Mouse (Mus musculus) mature B cell (primary cell): ENCODE measurements around the gene S100a9.

Experiments used
- in situ Hi-C: fragments of 300-500 bp; cut with MboI; formaldehyde crosslinking; loops from 2 replicates; pipeline ENCODE4 v1.14.3; 2019

Gene S100a9

DNA sequence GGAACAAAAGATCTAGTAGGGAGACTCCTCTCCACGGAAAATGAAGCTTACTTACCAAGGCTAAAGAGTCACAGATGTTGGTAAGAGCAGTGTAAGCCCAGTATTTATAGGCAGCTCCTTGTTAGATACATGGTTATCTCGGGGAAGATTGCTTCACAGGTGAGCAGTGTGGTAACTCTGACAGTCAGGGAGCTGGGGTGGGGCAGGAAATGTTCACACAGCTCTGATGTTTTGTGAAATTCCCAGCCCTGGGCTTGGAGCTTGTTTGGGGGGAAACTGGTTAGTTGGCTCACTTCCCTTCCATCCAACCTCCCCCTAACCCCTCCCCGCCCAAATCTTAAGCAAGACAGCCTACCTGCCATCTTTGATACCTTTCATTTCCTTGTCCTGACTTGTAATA, at the start of gene S100a9:
Gene S100a9, minus strand, starts transcription at position 109 of the 400 bp plus-strand sequence.
- in situ Hi-C loops, result no loop called here

DNA sequence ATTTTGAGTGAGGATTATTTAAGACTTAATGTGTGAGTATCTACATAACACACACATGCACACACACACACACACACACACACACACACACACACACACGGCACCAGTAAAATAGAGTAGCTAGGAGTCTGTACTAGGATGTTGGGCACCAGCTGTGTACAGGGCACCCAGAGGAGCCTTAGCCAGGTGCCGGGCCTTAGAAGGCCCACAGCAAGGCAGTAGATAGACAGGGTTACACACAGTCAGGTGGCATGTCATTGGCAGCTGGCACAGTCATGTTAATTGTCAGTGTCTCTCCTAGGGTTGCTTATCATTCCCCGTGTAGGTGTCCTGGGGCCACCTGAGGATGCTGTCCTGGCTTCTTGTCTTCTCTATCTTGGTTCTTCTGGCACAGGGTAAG, 31.1 kb upstream of the S100a9 start, which contains the start of gene Pglyrp4:
Gene Pglyrp4, plus strand, starts transcription at position 301 of the 400 bp plus-strand sequence.
- in situ Hi-C loops, result no loop called here

DNA sequence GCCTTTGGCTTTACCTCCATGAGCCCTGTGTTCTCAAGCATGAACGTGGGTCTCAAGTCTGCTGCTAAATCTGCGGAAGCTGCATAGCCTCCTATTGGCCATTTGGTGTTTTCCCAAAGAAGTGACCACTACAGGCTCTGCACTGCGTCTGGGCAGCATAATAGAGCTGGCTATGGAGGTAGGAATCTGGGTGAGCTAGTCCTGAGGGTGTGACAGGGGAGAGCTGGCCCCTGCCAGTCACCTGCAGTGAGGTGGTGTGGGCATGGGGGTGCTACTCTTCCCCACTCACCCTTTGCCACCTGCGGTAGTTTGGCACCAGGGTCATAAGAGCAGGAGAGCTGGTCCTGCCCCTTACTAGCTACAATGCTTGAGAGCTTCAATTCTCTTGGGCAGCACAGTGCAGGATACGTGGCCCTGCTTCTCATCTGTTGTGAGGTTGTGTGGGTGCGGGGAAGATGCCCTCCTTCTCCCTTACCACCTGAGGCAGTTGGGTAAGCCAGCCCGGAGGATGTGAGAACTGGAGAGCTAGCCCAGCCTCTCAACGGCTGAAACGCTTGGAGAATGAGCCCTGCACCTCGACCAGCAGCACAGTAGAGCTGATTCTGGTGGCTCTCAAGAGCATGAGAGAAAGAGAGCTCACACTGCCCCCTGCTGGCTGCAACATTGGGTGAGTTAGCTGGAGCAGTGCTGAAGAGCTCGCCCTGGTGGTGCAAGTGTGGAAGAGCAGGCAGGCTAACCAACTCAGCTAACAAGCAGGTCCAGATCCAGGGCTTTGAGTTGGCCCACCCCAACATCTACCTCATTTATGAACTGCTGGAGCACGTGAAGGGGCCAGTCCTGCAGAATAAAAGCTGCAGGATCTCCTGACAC, 14.3 kb upstream of the S100a9 start:
- in situ Hi-C loops, result no loop called here

DNA sequence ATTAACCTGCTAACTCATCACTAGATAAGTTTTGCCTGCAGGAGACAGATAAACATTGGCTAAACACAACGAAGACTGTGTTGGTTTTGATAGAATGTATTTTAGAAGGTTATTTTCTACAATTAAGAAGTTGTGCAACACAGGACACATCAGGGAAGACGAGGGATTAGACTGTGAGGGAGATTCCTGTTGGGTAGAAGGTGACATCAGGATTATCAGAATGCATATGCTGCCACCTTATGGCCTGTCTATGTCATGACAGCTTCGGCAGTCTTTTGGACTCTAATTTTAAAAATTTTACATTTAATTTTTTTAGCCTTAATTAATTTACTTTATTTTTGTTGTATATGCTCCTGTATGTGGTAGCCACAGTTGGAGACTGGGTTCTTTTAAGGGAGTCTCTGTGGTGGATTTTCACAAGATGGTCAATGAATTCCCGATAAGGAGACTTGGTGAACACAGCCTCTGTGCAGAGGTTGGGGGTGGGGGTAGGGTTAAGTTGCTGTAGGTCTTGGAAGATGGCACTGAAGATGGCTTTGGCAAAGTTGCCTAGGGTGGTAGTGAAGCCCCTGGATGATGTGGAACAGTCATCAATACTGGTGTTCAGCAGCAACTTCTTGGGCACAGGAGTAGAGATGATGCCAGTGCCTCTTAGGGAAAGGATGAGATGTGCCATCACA, 13.1 kb upstream of the S100a9 start:
- in situ Hi-C loops, result no loop called here

DNA sequence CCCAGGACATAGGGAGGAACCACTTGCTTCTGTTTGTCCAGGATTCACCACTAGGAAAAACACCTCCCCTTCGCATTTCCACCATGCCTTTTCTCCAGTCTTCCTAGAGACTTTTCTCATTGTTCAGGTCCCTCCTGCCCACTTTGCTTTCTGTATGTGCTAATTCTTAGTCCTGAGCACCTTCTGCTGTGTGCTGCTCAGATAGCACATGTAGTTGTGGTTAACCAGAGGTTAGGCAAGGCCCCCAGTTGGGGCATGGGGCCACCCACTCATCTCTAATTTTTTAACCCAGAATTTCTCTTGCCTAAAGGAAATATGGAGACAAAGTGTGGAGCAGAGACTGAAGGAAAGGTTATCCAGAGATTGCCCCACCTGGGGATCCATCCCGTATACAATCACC, 6.7 kb upstream of the S100a9 start:
- in situ Hi-C loops, result no loop called here

DNA sequence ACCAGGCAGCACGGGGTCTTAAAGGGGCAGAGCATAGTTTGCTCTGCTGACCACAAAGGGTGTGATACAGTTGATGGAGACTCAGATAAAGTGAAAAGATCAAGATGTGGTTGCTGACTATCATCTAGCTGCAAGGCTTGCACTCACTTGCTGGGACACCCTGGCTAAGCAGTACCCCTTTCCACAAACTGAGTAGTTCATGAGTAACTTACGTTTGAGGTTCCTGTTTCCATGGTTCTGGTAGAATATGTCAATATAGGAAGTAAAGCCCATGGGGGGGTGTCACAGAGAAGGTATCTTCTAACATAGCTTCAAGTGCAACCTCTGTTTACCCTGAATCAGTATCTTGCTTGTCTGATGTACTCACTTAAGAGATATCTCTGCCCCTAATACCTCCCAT, 2.0 kb downstream of the S100a9 start:
- in situ Hi-C loops, result no loop called here

DNA sequence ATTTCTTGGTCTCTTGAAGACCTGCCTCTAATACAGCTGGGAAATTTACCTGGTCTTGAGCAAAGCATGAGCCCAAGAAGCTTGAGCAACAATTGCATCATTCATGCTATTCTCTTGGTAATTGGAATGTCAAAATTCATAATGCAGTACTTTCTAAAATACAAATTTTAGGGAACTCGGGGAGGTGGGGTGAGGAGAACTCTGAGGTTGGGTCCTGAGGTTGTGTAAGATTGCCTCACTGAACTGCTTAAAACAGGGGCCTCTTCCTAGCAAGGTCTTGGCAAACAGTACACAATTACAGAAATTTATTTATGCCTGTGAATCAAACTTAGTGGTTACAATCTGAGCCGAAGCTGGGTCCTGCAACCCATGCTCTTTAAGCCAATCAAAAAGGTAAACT, 8.7 kb downstream of the S100a9 start:
- in situ Hi-C loops, result no loop called here

DNA sequence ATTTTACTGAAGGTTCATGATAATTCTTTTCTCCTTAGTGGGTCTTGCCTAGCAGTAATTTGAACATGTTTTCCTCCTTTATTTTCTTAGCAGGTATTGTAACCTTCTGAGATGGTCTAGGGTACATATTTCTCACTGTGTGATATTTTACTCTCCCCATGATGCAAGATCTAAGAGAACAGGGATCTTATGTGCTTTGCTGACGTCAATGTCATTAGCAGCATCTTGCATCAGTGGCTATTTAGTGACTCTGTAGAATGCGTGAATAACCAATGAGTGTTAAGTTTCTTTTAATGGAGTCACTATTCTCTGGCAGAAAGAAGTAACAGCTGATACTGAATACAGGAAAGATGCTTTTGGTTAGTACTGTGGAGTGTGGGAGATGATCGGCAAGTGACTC, 11.6 kb downstream of the S100a9 start:
- in situ Hi-C loops, result no loop called here

DNA sequence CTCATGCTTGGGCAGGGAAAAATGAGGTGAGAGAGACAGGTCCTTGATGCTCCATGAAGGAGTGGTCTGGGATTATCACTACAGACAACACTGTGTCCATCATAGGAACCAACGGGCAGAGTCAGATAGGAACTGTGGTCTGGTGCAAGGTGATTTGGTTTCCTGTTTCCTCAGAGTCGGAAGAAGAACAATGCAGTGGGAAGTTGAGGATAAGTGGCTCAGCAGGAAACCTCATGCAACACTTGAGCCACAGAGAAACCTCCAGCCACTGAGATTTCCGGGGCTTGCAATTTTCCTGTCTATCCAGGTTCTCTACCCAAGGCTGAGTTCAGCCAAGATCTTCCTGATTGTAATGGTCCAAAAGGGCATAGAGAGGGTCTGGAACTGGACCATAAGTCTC, 16.9 kb downstream of the S100a9 start:
- in situ Hi-C loops, result no loop called here

DNA sequence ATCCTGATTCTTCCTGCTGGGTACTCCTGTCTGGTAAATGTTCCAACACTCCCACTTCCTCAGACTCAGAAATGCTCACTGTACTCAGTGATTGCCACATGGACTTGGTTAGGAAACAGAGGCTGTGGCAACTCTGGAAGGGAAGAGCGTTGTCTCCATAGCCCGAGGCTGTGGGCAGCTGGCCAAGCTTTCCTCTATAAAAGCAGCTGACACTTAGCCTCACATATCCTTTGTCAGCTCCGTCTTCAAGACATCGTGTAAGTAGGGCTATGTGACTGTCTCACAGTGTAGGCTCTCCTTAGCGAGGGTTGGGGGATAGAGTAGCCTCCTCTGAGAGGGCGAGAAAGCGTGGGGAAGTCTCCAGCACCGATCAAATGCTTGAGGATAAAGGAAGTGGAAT, 26.7 kb downstream of the S100a9 start, which contains the start of gene S100a8:
Gene S100a8, plus strand, starts transcription at position 133 of the 400 bp plus-strand sequence.
- in situ Hi-C loops, result no loop called here

DNA sequence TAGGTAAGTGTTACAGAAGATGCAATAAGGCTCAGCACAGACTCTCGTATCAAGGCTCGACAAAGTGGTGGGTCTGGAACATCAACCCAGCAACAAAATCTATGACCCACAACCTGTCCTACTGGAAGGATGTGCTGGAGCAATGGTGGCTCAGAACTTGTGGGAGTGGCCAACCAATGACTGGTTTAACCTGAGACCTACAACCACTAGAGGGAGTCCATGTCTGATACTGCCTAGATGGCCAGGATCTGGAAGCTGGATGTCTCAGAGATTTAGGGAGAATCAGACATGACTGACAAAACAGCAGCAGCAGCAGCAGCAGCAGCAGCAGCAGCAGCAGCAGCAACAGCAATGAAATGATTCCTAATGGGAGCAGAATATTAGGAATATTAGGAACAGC, 31.3 kb downstream of the S100a9 start:
- in situ Hi-C loops, result no loop called here

DNA sequence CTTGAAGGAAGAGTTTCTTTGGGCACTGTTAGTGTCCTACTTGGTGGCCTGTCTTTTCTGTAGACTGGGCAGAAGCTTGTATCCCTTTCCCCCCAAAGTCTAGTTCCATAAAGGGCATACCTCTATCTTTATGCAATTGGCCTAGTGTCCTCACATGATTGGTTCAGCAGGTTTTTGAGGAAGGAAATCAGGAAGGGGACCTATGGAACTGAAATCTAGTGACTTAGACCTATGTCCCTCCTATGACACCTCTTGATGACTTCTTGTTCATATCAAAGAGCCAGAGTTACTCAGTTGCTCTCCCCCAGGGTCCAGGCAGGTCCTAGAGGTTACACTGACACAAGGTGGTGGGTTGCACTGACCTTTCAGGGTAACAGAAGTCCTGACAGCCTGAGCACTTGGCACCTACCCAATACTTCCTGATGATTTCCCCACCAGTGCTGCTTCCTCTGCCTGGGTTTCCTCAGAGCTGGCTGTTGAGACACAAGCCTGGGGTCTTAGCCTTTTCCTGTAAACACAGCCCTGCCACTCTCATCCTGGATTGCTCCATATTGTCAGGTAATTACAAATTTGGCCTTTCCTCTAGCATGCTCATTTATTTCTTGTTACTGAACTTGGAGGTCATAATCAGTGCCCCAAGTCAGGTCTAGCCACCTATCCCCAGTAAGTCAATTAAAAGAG, 36.0 kb downstream of the S100a9 start:
- in situ Hi-C loops, result no loop called here

DNA sequence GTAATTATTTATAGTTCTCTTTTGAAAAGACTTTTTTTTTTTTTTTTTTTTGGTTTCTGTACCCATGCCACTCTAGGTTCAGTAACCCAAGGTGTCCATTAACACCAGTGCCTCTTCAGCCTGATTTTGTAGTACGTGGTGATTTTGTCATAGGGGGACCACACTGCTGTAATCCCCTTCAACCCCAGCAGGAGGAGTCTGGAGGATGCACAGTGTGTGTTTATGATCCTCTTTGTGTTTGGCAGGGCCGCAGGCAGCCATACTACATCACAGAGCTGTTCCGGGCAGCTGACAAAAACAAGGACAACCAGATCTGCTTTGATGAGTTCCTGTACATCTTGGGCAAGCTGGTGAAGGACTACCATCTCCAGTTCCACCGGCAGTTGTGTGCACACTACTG, 38.1 kb downstream of the S100a9 start:
- in situ Hi-C loops, result no loop called here

DNA sequence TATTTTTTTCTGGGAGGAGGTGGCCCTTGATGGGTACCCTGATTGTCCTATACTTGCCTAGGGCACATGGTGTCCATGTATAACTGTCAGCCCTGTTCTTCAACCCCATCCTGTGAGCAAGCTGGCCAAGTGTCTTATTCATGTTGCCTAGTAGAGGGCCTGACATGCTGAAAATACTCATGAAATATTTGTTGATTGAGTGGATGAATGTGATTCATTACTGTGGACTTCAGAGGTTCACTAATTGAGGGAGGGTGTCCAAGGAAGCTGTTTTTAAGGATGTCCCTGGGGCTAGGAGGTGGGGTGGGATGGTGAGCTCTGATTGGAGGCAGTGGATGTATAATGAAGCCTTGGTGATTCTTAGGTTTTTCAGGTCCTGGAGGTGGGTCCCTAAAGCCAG, 41.8 kb downstream of the S100a9 start, which contains the start of gene S100a7a:
Gene S100a7a, plus strand, starts transcription at position 301 of the 400 bp plus-strand sequence.
- in situ Hi-C loops, result no loop called here

DNA sequence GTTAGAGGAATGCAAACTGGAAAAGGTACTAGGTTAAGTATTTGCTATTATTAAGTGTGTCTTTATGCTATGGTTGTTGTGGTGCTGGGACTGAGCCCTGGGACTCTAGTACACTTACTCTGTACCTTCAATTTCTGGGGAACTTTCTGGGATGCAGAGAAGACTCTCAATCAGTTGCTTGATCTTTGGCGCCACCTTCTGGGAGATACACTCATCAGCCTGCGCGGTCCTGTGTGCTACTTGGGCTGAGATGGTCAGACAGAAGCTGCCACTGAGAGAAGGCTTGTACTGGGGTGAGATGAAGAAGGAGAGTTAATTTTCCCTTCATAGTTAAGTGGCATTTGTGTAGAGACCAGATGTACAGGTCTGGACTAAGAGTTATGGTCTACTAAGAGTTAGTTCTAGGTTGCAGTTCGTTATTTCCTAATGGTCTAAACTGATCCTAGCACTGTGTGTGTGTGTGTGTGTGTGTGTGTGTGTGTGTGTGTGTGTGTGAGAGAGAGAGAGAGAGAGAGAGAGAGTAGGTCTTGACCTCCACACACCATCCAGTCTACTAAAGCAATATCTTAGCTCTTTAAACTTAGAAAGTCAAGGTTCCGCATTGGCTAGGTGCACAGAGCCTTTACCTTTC, 42.5 kb downstream of the S100a9 start:
- in situ Hi-C loops, result no loop called here

DNA sequence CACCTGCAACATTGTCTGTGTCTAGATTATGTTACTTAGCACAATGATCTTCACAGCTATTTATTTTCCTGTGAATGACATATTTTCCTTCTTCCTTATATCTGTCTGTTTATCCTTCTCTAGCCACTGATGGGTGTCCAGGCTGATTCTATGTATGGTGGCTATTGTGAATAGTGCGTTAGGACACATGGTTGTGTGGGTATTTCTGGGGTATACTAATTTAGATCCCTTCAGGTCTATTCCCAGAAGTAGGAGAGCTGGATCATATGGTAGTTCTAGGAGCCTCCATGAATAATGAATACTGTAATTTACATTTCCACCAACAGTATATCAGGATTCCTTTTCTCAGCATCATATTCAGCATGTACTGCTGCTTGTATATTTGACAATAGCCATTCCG, 45.7 kb downstream of the S100a9 start:
- in situ Hi-C loops, result no loop called here

DNA sequence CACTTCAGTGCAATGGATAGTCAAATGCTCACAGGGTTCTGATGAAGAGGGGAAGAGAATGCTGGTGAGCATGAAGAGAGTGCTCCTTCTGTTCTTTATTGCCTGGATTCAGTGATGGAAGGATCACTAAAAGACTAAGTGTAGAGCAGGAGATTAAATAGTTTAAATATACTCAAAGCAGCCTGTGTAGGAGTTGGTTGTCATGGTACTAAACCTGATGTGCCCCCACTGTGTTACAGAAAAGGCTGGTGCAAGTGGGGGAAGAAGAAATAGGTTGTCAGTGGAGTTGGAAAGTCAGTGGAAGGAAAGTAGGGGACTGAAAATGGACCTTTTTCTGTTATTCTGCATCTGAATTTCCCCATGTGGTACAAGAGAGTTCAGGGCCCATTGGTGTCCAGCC, 46.5 kb downstream of the S100a9 start:
- in situ Hi-C loops, result no loop called here

DNA sequence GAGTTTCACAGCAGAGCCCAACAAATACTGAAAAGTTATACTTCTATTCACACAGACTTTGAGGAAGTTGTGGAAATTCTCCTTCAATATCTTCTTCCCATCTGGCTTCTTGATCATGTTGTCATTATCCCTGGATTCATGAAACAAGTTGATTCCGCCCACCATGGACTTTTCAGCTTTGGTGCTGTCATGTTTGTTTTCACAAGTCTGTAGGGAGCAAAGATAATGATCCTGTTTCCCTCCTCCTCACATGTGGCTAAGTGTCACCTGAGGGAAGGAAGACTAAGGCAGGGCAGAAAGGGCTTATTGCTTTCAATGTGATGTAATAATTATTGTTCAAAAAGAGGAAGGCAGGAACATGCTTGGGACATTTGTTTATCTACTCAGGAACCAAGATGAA, 48.2 kb downstream of the S100a9 start:
- in situ Hi-C loops, result no loop called here

DNA sequence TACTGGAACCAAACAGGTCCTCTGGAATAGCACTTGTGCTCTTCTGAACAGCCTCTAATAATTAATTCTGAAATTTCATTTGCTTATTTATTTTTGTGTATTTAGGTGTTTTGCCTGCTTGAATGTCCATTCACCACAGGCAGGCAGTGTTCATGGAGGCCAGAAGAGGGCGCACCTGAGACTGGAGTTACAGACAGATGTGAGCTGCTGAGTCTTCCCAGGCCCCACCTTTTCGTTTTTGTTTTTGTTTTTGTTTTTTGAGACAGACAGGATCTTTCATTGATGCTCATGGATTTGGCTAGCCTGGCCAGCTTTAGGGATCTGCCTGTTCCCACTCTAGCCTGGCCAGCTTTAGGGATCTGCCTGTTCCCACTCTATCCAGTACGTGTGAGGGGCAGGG, 51.3 kb downstream of the S100a9 start:
- in situ Hi-C loops, result no loop called here
